26 mouse cellular contexts compared by ENCODE assay signal in the genomic region with DNA sequence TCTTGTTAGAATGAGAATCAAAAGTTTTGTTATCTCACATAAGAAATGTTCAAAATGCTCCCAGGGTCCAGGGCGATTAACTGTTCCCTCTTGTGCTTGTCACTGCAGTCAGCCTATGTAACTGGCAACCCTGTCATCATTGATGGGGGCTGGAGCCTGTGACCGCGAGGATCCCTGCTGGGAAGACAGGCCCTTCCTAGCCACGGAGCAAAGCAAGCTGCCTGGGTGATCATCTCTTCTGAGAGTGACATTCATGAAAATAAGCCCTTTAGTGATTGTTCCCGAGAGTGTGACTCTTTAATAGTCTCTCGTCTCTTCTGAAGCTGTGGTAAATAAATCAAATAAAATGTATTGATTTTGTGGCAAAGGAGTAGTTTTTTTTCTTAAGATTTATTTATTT. TPM values are rescaled to one million over a fixed set of nuclear protein-coding genes. Genes with fewer than 3 reads are reported as not detected.
A peak's percentile ranks its signal among the peaks of the same experiment; 100 is the strongest.
DNase-seq lines count a peak whose midpoint lies in the region; ATAC-seq and TF ChIP-seq lines count a peak whose summit lies in the region.
"Had no signal": no experiment of that assay in that cellular context is flagged by ENCODE, and none has a peak within 500 bp of the region (broad histone marks: within the 10 kb centered on the region; RNA-seq: fewer than 3 reads in every experiment).

No protein-coding gene starts in this region.

- TF ChIP-seq CTCF in forebrain, postnatal 0 days (IDR thresholded peaks at IDR 0.05; ENCODE audit: low read depth), result no peak

- no peak overlapping the region for H3K4me2 ChIP-seq in forebrain, embryonic 13.5 days
- H3K4me2 ChIP-seq in forebrain, postnatal 0 days (ENCODE audit: low read depth), result no peak overlapping the region
- no peak overlapping the region for H3K4me2 ChIP-seq in midbrain, embryonic 11.5 days
- no peak overlapping the region for H3K4me2 ChIP-seq in midbrain, embryonic 15.5 days
- H3K4me2 ChIP-seq: heart, embryonic 13.5 days; hindbrain, embryonic 15.5 days; stomach, embryonic 15.5 days had no signal

- 9% methylated on average over 6 of the region's 6 CpGs for WGBS in forebrain, embryonic 13.5 days
- WGBS in forebrain, postnatal 0 days, result 19% methylated on average over 6 of the region's 6 CpGs
- WGBS in midbrain, embryonic 11.5 days, result 6% methylated on average over 6 of the region's 6 CpGs
- 13% methylated on average over 6 of the region's 6 CpGs for WGBS in midbrain, embryonic 15.5 days

- H3K9ac ChIP-seq in forebrain, embryonic 13.5 days, result 0 out of 2 replicates have a peak overlapping the region, but pooled peaks have one; percentile 9
- no peak overlapping the region for H3K9ac ChIP-seq in forebrain, postnatal 0 days
- H3K9ac ChIP-seq in midbrain, embryonic 11.5 days (ENCODE audit: low read length), result no peak overlapping the region
- no peak overlapping the region for H3K9ac ChIP-seq in midbrain, embryonic 15.5 days
- H3K9ac ChIP-seq: heart, embryonic 13.5 days; hindbrain, embryonic 15.5 days; stomach, embryonic 15.5 days had no signal

- no peak for ATAC-seq in forebrain, embryonic 13.5 days
- ATAC-seq in forebrain, postnatal 0 days, result no peak
- ATAC-seq in midbrain, embryonic 11.5 days (ENCODE audit: low FRiP score), result peak; percentile 49
- ATAC-seq in midbrain, embryonic 15.5 days (replicated peaks), result no peak
- ATAC-seq: intestine, embryonic 16.5 days had no signal

- no peak overlapping the region for H3K4me3 ChIP-seq in forebrain, embryonic 13.5 days
- no peak overlapping the region for H3K4me3 ChIP-seq in forebrain, postnatal 0 days (ENCODE audit: low read depth, low read length)
- no peak overlapping the region for H3K4me3 ChIP-seq in midbrain, embryonic 11.5 days (ENCODE audit: low read depth, low read length)
- H3K4me3 ChIP-seq in midbrain, embryonic 15.5 days, result no peak overlapping the region
- H3K4me3 ChIP-seq: embryonic facial prominence, embryonic 10.5 days; heart, embryonic 13.5 days; hindbrain, embryonic 15.5 days; layer of hippocampus, adult 2 months; stomach, embryonic 15.5 days had no signal

- no peaks in the 10 kb centered on the region for H3K36me3 ChIP-seq in forebrain, embryonic 13.5 days (ENCODE audit: poor library complexity, severe bottlenecking)
- H3K36me3 ChIP-seq in forebrain, postnatal 0 days (ENCODE audit: insufficient read depth), result no peaks in the 10 kb centered on the region
- no peaks in the 10 kb centered on the region for H3K36me3 ChIP-seq in midbrain, embryonic 11.5 days (ENCODE audit: control insufficient read depth, insufficient read depth, low read length)
- H3K36me3 ChIP-seq in midbrain, embryonic 15.5 days (replicated peaks), result no peaks in the 10 kb centered on the region
- H3K36me3 ChIP-seq: embryonic facial prominence, embryonic 10.5 days; heart, embryonic 13.5 days; hindbrain, embryonic 15.5 days; stomach, embryonic 15.5 days had no signal

- H3K27ac ChIP-seq in forebrain, embryonic 13.5 days, result no peak overlapping the region
- no peak overlapping the region for H3K27ac ChIP-seq in forebrain, postnatal 0 days (ENCODE audit: low read depth, low read length)
- H3K27ac ChIP-seq in midbrain, embryonic 11.5 days (ENCODE audit: low read depth, low read length), result no peak overlapping the region
- H3K27ac ChIP-seq in midbrain, embryonic 15.5 days, result no peak overlapping the region
- H3K27ac ChIP-seq: embryonic facial prominence, embryonic 10.5 days; heart, embryonic 13.5 days; hindbrain, embryonic 15.5 days; layer of hippocampus, adult 2 months; stomach, embryonic 15.5 days had no signal

- H3K4me1 ChIP-seq in forebrain, embryonic 13.5 days, result peaks cover 14% of the 10 kb centered on the region
- H3K4me1 ChIP-seq in forebrain, postnatal 0 days (ENCODE audit: insufficient read depth), result no peaks in the 10 kb centered on the region; the same call in 1 of the 2 replicates
- peaks cover 21% of the 10 kb centered on the region for H3K4me1 ChIP-seq in midbrain, embryonic 11.5 days (ENCODE audit: control insufficient read depth, insufficient read depth, low read length)
- H3K4me1 ChIP-seq in midbrain, embryonic 15.5 days, result peaks cover 8% of the 10 kb centered on the region
- H3K4me1 ChIP-seq: heart, embryonic 13.5 days had no signal

- no peaks in the 10 kb centered on the region for H3K9me3 ChIP-seq in forebrain, embryonic 13.5 days (replicated peaks)
- H3K9me3 ChIP-seq in forebrain, postnatal 0 days (ENCODE audit: low read length), result no peaks in the 10 kb centered on the region
- H3K9me3 ChIP-seq in midbrain, embryonic 11.5 days (ENCODE audit: control insufficient read depth, low read length), result no peaks in the 10 kb centered on the region
- H3K9me3 ChIP-seq in midbrain, embryonic 15.5 days, result no peaks in the 10 kb centered on the region
- H3K9me3 ChIP-seq: embryonic facial prominence, embryonic 10.5 days; heart, embryonic 13.5 days; hindbrain, embryonic 15.5 days; stomach, embryonic 15.5 days had no signal

- no peak for DNase-seq in forebrain, postnatal 0 days
- DNase-seq in midbrain, embryonic 11.5 days (ENCODE audit: low spot score, missing footprints), result peak; percentile 91
- DNase-seq in embryo, embryonic 11 days, result peak; percentile 47
- peak; percentile 51 for DNase-seq in retina, postnatal 1 day
- DNase-seq in c-Kit-positive CD71-positive TER-119-positive erythroid progenitor cells, embryonic 14.5 days (ENCODE audit: low spot score), result no peak
- DNase-seq: adrenal gland, postnatal 25 days; cerebellum, adult 11-12 months; cerebellum, postnatal 25 days; gastrocnemius, postnatal 10 days; heart, adult 18-20 months; heart, postnatal 14 days; kidney, adult 9 months; kidney, postnatal 14 days; right cerebral cortex, adult 18-20 months; right cerebral cortex, postnatal 4 days; thymus, postnatal 25 days had no signal

- no peaks in the 10 kb centered on the region for H3K27me3 ChIP-seq in forebrain, embryonic 13.5 days
- no peaks in the 10 kb centered on the region for H3K27me3 ChIP-seq in forebrain, postnatal 0 days (ENCODE audit: insufficient read depth, low read length)
- no peaks in the 10 kb centered on the region; the same call in 1 of the 2 replicates for H3K27me3 ChIP-seq in midbrain, embryonic 11.5 days (ENCODE audit: control insufficient read depth, insufficient read depth, low read length)
- 0 out of 2 replicates have a peak, but pooled peaks cover 6% of the 10 kb centered on the region for H3K27me3 ChIP-seq in midbrain, embryonic 15.5 days (replicated peaks)
- H3K27me3 ChIP-seq: stomach, embryonic 15.5 days had no signal

RNA-seq across cellular contexts. Expression of a gene that starts 3.4 kb away (rescaled TPM):
- polyA plus RNA-seq in forebrain, embryonic 13.5 days (2015; fragmentation: Nextera tagmentation; extraction: Ambion mirVana), result 0.83 and 1.2 TPM in 2 replicates
- total RNA-seq in forebrain, postnatal 0 days (2014; rRNA removed), result 2.6 and 3.6 TPM in 2 replicates
- polyA plus RNA-seq in forebrain, postnatal 0 days (2015; fragmentation: Nextera tagmentation; extraction: Ambion mirVana), result 1.8 and 2.3 TPM in 2 replicates
- 1.3 and 1.9 TPM in 2 replicates for polyA plus RNA-seq in midbrain, embryonic 11.5 days (2014; fragmentation: Nextera tagmentation; extraction: Ambion mirVana)
- 1.4 TPM in 2 replicates for polyA plus RNA-seq in midbrain, embryonic 15.5 days (2015; fragmentation: Nextera tagmentation; extraction: Ambion mirVana)
- polyA plus RNA-seq: liver, adult 2 months had no signal

RNA-seq across cellular contexts. Expression of a gene that starts 23.0 kb away (rescaled TPM):
- 2.9 TPM in 2 replicates for polyA plus RNA-seq in forebrain, embryonic 13.5 days (2015; fragmentation: Nextera tagmentation; extraction: Ambion mirVana)
- 3.1 and 3.2 TPM in 2 replicates for total RNA-seq in forebrain, postnatal 0 days (2014; rRNA removed)
- polyA plus RNA-seq in forebrain, postnatal 0 days (2015; fragmentation: Nextera tagmentation; extraction: Ambion mirVana), result 4.9 and 5.1 TPM in 2 replicates
- 5.7 and 6.4 TPM in 2 replicates for polyA plus RNA-seq in midbrain, embryonic 11.5 days (2014; fragmentation: Nextera tagmentation; extraction: Ambion mirVana)
- 4.4 and 4.8 TPM in 2 replicates for polyA plus RNA-seq in midbrain, embryonic 15.5 days (2015; fragmentation: Nextera tagmentation; extraction: Ambion mirVana)

RNA-seq across cellular contexts. Expression of a gene that starts 43.8 kb away (rescaled TPM):
- not detected in 2 replicates for polyA plus RNA-seq in forebrain, embryonic 13.5 days (2015; fragmentation: Nextera tagmentation; extraction: Ambion mirVana)
- total RNA-seq in forebrain, postnatal 0 days (2014; rRNA removed), result not detected in 2 replicates
- not detected in 2 replicates for polyA plus RNA-seq in forebrain, postnatal 0 days (2015; fragmentation: Nextera tagmentation; extraction: Ambion mirVana)
- polyA plus RNA-seq in midbrain, embryonic 11.5 days (2014; fragmentation: Nextera tagmentation; extraction: Ambion mirVana), result 0.30 TPM in 1 of 2 replicates, not detected in the other
- polyA plus RNA-seq in midbrain, embryonic 15.5 days (2015; fragmentation: Nextera tagmentation; extraction: Ambion mirVana), result 0.56 TPM in 1 of 2 replicates, not detected in the other
- total RNA-seq: gastrocnemius, postnatal 10 days; layer of hippocampus, adult 2 months had no signal
- polyA plus RNA-seq: embryonic facial prominence, embryonic 10.5 days; heart, embryonic 13.5 days; hindbrain, embryonic 15.5 days; liver, adult 2 months; liver, embryonic 16.5 days had no signal

Comparison
In these comparisons a context has a peak if more than half of its experiments do, and no peak if none do; other contexts are left out.
1. DNase-seq: peak in midbrain, embryonic 11.5 days (single experiment), embryo, embryonic 11 days (single experiment) and retina, postnatal 1 day (single experiment); none in forebrain, postnatal 0 days (single experiment) and c-Kit-positive CD71-positive TER-119-positive erythroid progenitor cells, embryonic 14.5 days (single experiment).